Mouse (Mus musculus) adipocyte (in vitro differentiated cells): ENCODE results near the gene Scyl1.
"Not testable (repeated sequence)": the region's sequence is repeated elsewhere in the genome, so short reads cannot be mapped to it uniquely, and the experiment has no call there.

Experiments used
- DNase-seq: peaks from one replicate; pipeline ENCODE4 v3.0.0-alpha.2; 2016; ENCODE audit warnings: low spot score

Gene Scyl1

DNA sequence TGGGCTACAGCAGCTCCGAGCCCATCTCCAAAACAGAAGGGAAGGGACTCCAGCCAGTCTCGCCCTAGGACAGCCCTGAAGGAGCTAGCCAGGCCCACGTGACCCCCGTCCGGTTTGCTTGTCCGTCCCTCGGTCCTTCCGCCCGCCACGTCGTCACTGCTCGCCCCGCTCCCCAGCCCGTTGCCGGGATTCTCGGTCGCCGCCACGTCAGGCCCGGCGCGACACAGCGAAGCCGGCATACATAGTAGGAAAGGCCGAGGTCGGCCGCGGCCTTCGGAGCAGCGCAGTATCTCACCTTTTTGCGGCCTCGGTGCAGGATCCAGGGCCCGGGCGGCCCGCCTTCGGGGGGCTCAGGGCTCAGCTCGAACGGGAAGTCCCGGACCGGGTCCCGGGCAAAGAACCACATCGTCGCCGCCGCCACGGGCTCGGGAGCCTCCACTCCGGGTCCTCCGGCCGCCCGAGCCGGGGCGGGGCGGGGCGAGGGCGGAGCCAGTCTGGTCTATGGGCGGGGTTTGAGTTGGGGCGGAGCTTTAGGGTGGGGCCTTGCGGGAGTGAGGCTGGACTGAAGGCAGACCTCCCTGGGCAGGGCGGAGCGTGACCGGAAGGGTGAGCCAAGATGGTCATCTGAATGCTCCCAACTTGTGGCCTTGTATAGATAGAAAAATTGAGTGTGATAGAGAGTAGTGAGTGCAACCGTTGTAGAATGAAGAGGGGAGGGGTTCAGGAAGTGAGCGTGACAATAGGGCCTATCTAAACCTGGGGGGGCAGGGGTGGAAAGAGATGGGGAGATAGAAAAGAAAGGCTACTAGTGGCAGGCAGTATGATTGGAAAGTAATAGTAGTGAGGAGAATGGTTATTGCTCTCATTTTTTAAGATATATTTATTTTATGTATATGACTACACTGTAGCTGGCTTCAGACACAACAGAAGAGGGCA is at the start of gene Scyl1:
TSS of gene Scyl1 (minus strand) at position 495 of the 936 bp plus-strand sequence.
- DNase-seq = peak; percentile 95

DNA sequence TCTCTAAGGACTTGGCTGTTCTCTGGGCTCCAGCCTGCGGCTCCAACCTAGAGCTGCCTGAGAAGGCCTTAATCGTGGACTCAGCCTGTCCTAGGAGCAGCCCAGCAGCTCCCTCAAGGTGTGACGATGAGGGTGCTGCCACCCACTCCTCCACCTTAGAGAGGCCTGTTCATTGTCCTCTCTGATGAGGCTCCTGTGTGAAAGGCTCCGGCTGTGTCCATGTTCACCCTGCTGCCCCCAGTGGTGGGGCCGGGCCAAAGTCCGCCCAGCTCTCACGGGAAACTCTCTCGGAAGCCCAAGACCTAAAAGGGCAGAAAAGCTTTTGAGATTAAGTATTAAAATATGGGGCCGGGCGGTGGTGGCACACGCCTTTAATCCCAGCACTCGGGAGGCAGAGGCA is 48.3 kb upstream of the Scyl1 start:
- no peak for DNase-seq

DNA sequence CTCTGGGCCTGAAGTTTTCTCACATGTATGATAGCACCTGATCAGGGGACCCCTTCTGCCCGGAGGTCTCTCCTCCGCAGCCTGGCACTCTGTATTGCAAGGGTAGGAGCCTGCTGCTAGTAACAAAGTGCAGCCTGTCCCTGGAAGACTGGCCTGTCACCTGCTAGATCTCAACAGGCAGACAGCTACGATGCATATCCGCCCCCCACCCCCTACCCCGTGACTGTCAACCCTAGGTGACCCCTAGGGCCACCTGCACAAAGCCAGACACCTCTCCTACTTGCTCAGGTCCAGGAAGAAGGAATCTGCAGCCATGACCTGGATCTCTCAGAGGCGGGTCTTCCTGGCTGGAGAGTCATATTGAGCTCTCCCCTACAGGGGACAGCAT is 47.4 kb upstream of the Scyl1 start:
- no peak for DNase-seq

- peak; percentile 93 for DNase-seq
Observed at GRCm38 (mm10) chr19:5817703-5818589, 46.7 kb upstream of the Scyl1 start.

DNA sequence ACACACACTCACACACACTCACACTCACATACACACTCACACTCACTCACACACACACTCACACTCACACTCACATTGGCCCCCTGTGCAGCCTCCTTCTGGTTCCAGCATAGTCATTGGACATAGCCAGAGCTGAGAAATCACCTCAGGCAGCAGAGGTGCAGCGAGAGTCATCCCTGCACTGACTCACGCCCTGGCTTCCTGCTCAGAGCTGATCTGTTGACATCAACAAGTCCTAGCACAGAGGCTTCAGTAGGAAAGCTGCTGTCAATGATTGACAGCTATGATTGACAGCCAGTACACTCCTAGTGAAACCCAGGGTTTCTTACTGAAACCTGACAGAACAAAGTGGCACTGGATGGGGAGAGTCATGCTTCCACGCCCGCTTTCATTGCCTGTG is 44.7 kb upstream of the Scyl1 start:
- DNase-seq = peak; percentile 46

DNA sequence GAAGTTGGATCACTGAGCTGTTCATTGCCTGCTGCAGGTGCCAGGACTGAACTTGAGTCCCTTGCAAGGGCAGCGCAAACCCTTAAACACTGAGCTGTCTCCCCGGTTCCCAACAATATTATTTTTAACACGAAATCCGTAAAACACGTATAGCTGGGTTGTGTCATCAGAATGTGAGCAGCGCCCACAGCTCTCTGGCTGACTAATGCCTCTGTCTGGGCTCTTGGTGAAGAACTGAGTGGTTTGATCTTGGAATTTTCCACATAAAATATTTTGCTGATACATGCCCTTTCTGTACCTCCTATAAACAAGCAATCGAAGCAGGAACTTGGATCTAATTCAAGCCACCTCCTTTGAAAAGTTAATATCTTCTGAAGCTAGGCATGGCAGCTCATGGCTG is 43.8 kb upstream of the Scyl1 start:
- DNase-seq = no peak

GRCm38 (mm10) chr19:5814048-5814447 is 42.8 kb upstream of the Scyl1 start:
- not testable (repeated sequence) for DNase-seq

- no peak for DNase-seq
Observed at GRCm38 (mm10) chr19:5813567-5813966, 42.3 kb upstream of the Scyl1 start.

- DNase-seq = peak; percentile 91
Observed at GRCm38 (mm10) chr19:5811771-5812504, 40.7 kb upstream of the Scyl1 start.

DNA sequence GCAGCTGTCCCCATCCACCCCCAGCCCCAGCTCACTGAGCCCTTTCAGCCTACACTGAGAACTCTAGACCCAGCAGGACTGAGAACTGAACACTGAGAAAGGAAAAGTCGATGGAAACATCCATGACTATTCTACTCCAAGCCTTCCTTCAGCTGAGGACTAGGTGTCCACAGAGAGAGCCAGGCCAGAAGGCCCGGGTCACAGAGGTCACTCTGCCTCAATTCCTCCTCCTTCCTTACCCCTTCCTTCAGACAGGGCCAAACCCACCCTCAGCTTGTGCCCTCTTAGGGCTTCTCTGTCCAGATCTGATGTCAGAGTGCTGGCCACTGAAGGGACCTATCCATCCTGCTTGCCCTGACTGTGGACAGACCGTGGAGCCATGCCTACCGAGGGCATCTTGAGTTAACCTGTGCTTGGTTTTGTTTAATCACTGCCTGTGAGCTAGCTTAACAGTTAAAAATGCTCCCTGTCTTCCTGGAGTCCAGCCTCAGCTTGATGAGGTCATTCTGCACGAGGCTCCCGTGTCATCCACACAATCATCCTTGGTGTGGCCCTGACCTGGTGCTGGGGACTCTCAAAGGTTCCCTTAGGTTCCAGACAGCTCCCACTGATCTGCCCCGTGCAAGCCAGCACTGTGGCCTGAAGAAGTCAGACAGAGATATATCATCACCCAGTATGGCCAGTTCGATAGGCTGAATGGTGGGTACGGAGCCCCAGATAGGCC is 39.8 kb upstream of the Scyl1 start:
- DNase-seq = no peak

- peak; percentile 68 for DNase-seq
Observed at GRCm38 (mm10) chr19:5810103-5810839, 39.1 kb upstream of the Scyl1 start.

DNA sequence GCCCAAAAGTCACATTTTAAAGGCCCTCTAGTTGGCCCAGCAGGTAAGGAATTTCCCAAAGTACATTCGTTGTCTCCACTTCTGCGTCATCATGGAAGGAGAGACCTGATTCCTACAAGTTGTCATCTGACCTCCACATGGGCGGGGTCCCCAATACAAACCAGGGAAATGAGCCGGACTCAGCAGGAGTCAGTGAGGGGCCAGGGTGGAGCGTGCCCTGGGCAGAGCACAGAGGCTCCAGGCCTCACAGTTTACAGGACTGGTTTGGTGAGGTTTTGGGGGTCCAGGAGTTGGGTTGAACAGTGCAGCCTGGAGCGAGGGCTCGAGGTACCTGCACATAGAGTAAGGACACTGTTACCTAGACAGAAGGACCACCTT is 38.5 kb upstream of the Scyl1 start:
- DNase-seq = no peak

DNA sequence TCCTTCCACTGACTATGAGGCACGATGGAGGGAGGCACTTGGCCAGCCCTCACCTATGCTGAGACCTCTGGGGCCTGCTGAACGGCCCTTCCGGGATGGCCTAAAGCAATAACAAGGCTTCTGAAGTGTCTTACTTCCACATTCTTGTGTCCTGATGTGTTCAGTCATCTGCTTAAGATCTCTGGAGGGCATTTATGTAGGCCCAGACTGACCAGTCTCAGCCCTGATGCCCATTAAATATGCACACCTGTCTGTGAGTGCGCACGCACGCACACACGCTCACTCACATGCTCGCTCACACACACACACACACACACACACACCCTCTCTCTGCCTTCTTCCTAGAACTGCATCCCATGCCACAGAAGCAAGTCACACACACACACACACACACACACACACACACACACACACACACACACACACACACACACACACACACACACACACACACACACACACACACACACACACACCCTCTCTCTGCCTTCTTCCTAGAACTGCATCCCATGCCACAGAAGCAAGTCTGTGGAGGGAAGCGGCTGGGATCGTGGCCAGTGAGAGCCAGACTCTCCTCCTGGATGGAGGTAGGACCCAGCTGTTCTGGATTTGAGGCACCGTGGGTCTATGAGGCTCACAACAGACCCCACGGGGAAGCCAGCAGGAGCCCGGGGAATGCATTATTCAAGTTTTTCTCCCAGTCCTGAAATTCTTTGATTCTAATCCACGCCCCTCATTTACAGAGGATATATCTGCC is 37.9 kb upstream of the Scyl1 start:
- DNase-seq = no peak

GRCm38 (mm10) chr19:5807740-5808139 is 36.5 kb upstream of the Scyl1 start:
- DNase-seq = no peak

DNA sequence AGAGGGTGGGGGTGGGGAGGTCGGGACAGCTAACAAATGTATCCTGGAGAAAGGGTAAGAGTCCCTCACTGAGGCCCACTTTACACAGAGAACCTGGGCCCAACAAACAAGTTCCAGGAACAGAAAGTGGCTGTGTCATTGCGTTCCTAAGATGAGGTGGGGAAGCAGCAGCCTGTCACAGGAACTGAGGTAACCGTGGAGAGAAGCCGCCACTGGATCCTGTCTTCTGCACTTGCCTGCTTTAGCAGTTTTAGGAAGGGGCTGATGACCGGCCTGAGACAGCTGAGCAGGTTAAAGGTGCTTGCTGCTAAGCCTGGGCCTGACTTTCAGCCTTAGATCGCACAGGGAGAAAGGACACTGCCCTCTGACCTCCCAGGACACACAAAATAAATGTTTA is 35.6 kb upstream of the Scyl1 start:
- no peak for DNase-seq

DNA sequence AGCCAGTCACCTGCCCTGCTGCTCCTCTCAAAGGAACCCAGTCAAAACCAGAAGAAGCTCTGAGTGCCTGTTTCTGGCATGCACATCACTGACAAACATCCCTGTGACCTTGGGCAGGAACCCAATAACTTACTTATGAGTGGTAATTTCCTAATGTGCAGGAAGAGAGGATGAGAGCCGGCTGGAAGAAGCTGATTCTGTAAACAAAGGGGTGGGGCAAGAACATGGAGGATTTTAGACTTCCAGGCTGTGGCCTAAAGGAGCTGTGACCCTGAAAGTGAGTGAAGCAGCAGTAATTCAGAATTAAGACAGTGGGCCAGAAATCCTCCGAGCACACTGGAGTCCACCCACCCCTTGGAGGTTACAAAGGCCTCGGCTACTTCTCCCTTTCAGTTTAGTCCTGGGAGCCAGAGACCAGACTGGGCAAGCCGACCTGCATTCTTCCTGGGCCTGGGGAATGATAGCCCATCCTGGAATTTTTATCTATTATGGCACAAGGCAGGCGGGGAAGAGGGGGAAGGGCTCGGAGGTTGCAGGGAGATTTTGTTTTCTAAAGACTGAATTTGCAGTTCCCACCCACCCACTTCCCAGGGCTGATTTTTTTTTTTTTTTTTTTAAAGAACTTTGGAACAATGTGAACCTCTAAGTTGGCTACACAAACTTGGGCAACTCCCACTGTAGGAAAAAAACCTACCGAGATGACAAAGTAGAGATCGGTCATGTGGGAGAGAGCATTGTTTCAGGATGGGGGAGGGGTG is 35.0 kb upstream of the Scyl1 start:
- peak; percentile 79 for DNase-seq

DNA sequence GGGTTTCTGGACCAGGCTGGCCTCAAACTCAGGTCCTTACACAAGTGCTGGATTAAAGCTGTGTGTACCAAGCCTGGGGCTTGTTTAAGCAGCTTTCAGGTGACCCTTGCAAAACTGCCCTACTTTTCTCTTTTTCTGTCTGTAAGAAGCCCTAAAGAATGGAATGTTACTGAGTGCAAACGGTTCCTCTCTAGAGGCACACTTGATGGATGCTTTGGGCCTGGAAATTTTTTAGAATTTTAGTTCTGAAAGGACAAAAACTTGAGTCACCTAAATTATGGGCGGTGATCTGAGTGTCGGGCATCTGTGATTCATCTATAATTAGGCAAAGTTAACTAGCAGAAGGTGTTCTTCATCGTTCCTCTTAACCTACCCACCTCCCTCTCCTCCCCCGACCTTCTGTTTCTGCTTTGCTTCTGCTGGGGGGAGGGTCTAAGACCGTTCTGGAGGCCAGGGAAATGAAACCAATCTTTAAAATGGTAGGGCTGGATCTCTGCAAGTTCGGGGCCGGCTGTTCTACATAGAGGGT is 33.2 kb upstream of the Scyl1 start:
- DNase-seq = peak; percentile 64

DNA sequence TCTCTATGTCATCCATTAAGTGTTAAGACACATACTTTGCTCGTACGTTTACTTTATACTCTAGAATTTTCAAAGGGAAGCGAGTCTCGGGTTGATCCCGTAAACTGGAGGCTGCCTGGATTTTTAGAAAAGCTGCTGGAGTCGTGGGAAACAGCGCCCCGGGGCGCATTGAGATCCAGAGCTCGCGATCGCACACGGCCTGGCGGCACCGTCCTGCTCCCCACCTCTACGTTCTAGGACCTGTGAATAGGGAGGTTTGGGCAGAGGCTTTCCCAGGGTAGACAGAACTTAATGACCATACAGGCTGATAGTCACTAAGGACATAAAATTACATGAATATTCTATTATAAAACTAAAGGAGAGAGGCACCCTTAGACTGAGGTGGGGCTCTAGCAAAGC is 32.7 kb upstream of the Scyl1 start:
- DNase-seq = no peak
